Mouse (Mus musculus) gastrocnemius, adult 18-20 months (tissue): ENCODE measurements at regions not wholly inside any gene's neighbourhood (a gene's known extent, or its start where the extent isn't known, plus 50 kb on each side); places are given as distances from the start of the nearest gene placed in this dataset.

ENCODE experiments used
- DNase-seq: peaks from one replicate; pipeline ENCODE4 v3.0.0; 2021; ENCODE audit warnings: low spot score

DNA sequence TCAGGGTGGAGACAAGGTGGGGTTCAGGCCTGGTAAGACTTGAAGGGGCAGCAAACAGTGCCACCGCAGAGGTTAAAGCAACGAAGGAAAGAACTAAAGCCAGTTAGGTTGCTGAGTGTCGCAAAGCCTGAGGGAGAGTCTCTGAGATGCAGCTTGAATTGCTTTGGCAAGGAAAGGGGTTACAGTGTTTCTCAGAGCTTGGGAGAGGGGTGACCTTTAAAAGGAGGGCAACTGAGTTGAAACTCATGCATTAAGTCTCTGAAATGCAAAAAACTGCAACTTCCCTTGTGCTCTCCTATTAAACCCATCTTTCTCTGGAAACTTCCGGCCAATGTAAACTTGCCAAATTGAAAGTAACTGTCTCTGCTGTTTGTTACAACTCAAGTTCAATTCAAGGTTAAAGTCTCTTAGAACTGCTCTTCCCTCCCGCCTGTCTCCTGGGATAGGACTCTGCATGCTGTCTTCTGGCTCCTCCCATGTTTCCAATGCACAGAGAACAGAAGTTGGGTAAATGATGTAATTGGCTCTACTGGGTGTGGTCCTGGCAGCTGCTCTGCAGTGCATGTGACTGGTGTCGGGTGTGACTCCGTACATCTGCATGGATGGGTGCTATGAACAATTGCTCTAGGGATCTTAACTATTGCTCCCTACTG lies 181.4 kb upstream of the Gas1 start:
- DNase-seq, result peak; percentile 28

DNA sequence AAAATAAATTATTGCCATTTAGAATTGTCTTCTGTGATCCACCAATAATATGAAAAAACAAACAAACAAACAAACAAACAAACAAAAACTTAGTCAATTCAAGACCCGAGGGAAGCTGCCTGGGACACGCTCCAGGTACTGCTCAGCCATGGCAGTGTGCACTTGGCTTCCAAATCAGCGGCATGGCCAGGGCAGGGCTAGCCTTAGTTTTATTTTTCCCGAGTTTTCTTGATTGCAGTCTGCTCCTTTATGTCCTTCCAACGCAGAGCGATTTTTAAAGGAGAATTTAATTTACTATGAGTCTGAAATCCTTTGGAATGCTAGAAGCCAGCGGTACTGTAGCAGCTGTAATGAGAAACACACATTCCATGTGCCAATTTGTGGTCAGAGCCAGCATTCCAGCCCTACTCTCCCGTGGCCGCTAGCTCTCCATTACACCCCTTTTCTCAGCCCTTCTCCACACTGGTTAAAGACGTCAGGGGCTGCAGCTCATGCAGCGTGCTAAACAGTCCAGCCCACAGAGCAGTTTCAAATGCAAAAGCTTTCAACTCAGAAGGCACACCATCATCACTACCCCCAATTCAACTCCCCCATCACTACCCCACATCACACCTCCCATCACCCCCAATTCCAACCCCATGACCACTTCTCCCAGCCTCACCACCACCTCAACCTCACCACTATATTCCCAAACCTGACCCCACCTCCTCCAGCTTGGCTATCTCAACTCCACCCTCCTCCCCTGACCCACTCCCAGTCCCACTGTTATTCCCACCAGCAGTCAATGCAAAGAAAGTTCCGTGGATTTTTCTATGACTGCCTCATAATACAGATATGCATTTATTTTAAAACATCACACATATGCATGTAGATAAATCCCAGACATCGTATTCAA lies 187.9 kb upstream of the Gas1 start:
- peak; percentile 52 for DNase-seq

DNA sequence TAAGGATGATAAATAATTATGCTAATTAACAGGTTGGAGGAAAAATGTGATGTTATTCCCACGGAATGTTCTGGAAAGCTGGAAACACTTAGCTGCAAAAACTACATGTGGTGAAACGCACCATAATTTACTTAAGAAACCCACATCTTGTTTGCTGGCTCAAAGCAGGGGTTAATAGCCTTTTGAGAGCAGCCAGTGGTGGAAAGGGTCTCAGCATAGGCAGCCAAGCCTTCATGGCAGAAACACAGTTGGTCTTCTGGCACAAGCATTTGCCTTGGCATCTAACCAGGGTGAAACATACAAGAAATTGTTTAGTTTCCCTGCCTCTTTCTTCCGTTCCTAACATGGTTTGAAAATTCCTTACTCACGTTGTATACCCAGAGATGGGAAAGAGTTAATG lies 192.1 kb upstream of the Gas1 start:
- DNase-seq, result no peak

DNA sequence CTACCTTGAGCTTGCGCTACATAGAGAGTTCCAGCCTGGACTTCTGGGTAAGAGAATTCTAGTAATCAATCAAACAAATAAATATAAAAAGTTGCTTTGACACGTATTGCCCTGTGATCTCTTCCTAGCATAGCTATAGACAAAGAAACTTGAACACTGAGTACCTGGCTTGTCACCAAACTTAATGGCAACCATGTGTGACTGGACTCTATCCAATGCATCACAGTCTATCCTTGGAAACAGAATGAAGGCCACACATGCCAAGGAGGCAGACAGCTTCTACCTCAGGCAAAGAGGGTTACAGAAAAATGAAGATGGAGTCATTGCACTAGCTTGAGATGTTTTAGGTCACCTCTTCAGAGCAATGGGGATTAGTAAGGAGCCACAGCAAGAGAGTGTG lies 194.5 kb upstream of the Gas1 start:
- no peak for DNase-seq

DNA sequence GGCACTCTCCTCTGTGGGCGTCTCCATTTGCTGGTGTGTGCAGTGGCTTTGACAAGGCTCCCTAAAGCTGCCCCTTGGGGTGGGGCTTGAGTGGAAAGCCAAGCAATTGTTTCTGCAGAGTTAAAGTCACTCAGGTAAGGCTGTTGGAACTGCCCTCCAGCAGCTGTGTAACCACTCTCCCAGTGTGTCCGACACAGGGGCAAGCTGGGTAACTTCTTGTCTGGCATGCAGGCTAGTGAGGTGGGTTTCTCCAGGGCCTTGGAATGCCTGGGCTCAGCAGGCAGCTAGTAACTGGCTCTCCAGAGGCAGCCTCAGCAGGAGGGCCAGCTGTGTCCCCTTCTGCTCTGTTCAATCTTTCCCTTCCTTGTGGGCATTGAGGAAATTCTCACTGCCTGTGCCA lies 199.5 kb upstream of the Gas1 start:
- DNase-seq, result no peak

DNA sequence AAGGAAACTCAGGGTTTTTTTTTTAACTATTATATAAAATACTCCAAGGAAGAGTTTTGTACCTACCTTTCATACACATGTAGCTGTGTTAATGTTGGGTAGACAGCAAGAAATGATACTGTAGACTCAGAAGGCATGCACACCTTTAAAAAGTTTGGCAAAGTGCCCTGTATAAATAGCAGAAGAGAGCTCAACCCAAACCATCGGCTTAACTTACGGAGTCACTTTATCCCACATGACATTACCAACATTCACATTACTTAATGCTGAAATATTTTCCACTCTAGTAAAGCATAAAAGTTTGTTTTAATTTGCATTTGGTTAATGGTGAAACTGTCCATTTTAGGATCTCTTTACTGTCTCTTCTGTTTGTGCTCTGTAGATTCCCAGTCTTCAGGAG lies 205.7 kb upstream of the Gas1 start:
- no peak for DNase-seq

DNA sequence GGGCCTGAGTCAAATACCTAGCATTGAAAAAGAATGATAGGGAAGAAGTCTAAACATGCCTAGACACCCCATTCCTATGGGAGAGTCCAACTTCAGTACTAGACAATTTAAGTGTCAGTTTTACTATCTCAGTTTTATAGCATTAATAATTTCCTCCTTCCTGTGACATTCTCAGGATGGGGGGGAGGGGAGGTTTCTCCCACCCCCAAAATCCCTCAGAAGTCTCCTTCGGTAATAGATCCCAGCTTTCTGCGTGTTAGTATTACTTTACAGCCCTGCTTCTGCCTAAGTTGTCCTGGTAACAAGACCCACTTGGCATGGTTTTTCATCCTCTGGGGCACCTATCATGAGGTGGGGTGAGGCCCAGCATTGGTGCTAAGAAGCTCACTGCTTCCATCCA lies 202.9 kb upstream of the Dapk1 start:
- no peak for DNase-seq

DNA sequence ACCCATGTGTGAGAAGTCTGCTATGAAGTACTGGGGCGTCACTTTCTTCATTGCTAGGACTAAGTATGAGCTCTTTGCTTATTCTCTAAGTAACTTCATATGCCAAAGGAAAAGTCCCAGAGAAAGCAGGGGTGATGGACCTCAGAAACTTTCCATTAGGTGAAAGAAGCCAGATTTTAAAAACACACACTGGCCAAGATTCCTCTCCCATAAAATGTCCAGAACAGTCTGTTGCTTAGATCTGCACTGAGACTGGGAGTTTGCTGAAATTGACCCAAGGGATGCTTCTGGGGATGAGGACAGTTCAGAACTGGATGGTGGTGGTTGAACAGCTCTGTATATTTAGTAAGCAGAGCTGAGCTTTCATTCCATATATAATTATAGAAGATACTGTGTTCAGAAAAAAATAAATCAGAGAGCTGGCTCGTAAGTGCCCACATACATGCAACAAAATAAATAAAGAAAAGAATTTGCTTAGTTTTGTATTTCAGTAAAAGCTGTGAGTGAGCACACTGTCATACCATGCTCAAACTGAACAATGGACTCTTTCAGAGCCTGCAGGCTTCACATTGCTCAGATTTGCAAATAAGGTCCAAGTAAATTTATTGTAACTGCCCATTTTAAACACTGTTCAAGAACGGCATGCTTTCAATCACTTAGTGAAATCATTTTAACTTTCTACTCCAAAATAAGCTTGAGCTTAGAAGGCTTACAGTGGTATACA lies 200.8 kb upstream of the Dapk1 start:
- peak; percentile 44 for DNase-seq

DNA sequence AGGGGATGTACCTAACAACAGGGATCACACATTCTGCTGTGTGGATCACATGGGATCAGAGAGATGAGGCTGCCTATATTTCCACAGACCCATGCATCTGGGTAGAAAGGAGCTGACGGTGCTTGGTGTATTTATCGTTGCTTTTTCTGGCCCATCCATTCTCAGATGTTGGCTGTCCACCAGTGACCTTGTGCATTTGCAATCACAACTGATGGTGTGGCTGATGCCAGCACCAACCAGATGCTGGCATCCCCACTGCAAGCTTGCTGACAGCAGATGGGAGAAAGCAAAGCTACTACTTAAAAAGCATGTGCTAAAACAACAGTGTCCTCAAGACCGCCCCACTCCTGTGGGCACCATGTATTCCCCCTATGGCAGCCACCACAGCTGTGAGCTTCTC lies 198.3 kb upstream of the Dapk1 start:
- DNase-seq, result no peak

DNA sequence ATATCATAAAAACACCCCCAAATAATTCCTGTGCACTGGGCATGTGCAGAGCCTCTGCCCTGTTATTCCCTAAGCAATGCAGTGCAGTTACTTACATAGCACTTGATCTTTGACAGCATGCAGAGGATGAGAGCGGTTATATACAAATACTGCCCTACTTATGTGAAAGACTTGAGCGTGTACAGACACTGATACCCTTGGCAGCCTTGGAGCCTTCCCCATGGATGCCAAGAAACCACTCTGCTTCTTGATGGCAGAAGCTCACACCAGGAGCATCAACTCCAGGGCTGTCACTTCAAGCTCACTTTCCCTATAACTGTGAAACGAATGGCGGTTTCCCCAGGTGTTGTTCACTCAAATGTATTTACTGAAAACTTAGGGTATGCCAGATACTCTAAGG lies 194.4 kb upstream of the Dapk1 start:
- DNase-seq, result no peak

DNA sequence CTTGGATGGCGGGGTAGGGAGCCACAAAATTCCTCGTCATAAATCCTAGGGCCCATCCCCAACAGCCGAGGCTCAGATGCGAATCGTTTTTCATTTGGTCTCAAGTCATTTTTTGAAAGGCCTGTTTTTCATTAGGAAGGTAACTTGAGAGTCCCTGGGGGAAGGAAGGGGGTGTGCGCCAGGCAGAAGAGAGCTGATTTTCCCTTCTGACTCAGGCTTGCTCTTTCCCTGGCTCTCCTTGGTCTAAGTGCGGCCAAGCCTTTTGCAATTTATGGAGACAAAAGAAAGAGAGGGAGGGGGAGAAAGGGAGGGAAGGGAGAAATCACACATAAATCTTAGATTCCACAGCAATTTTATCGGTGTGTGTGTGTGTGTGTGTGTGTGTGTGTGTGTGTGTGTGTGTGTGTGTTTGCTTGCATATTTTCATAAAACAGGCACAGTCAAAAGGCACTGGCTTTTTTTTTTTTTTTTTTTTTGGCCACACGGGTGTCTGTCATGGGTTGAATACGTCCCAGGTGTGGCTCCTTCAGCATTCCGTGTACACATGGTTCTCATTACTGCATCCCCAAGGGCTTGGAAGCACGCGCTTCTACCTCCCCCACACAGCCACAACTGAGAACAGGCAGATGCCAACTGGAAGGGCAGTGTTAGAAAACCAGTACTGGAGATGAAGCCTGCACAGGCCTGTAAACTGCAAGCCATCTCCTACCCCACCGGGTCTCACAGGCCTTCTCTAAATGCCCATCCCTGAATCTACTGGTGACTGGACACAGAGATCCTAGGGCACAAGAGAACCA lies 191.8 kb upstream of the Dapk1 start:
- peak; percentile 86 for DNase-seq

DNA sequence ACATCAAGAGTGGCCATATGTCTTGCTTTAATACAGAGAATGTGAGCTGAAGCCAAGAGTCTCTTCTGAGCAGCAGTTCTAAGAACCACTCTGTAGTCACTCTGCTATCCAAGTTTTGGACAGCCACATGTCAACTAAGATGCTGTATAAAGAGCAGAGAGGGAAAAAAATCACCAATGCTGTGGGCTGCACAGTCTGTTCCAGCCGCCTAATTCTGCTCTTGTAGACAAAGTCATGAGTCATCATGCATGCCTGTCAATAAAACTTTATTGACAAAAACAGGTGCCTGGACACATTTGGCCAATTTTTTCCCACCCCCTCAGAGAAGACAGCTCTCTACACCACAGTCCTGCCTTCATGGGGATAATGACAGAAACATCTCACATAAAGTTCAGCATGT lies 185.7 kb upstream of the Dapk1 start:
- DNase-seq, result no peak

DNA sequence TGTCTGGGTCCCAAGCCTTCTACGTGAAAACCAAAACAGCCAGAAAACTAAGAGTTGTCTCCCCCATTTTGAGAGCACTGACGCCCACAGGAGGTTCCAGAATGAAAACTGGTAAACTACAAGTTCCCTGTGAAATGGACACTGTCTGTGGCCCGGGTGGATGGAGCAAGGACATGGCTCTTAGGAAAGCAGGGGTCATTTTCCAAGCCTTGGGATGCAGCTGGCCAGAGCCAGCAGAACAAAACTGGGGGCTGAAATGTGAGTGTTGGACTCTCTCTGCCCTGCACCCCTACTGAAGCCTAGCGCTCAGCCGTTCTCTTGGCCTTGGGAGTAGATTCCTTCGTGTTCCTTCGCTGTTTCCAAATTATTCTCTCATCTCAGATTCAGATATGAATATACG lies 184.7 kb upstream of the Dapk1 start:
- DNase-seq, result peak; percentile 27

DNA sequence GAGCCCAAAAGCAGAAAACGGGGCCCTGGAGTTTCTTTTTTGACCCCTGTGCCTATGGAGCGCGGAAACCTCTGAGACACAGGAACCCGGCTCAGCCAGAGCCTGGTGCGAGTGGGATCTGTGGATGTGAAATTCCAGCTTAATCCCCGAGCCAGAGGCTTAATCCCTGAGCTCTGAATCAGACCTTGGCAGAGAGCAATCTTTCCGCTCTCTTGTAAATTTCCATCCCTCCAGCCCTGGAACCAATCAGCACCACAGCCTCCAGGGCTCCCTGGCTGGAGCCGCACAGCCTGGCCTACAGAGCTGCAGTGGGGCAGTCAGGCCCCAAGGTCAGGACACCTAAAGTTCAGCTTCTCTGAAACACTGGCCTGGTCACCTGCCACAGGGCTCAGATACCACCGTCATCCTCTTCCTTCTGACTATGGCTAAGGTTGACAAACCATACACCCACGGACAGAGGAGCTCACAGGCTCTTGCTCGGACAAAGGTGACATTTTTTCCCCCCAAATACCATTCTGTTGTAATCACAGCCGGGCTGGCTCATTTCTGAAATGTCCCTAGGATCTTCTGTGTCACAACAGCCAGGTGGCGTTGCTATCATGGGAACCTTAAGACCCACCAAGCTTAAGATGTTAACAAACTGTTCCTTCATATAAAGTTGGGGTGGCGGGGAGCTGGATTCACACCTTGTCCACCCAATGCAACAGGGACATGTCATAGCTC lies 184.2 kb upstream of the Dapk1 start:
- DNase-seq, result peak; percentile 86

DNA sequence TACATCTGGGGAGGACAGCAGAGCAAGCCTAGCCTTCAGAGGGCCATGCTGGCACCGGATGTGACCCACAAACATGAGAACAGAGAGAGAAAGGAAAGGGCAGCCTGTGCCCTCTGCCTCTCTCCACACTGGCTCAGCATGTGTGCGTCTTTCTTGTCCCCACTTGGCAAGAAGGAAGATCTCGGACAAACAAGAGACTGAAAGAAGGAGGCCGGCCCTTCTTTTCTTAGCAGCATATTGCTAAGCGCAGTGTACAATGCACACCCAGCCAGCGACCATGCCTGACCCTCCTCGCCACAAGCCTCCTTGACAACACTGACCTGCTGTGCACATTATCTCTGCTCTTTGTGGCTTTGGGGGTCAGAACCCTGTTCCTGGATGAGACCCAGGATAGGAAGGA lies 181.4 kb upstream of the Dapk1 start:
- DNase-seq, result no peak

DNA sequence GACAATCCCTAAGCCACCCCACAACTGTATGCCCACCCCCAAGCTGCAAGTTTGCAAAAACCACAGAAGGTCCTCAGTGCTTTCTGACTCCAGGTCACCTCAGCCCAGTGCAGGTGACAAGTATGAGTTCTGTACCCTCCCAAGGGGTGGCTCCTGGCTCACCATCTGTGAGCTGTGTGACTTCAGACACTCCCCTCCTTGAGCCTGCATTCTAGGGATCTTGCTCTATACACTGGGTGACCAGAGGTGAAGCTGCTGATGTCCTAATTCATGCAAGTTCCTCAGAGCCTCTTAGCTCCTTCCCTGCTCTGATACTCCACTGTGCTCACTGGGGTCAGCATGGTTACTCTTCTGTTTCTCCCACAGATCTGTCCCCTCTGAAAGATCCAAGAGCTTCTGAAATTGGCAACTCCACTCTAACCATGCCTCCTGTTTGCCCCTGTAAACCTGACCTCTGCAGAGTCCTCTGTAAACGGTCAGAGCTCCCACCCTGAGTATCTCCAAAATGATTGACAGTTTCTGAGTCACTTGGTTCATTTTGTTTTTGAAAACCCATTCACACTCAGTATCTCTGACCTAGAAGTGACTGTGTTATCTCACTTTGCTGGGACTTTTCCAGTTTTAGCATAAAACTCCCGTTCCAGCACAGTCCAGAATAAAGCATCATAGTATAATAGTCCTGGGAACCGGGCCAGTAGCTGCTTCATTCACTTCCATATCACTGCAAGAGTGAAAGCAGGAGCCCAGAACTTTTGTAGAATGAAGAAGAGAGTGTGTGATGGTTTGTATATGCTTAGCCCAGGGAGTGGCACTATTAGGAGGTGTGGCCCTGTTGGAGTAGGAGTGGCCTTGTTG lies 180.7 kb upstream of the Dapk1 start:
- DNase-seq, result no peak

DNA sequence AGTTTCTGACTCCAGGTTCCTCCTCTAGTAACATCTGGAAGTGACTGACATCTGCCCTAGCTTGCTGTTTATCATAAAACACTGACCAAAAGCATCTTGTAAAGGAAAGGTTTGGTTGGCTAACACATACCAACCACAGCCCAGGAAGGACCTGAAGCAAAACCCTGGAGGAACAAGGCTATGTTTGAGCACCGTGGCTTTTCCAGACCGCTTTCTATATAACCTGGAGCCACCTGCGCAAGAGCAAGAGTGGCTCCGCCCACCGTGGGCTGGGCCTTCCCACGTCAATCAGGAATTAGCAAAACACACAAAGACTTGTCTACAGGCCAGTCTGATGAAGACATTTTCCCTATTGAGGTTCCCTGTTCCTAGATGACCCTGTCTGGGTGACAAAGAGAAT lies 177.5 kb upstream of the Dapk1 start:
- DNase-seq, result no peak

DNA sequence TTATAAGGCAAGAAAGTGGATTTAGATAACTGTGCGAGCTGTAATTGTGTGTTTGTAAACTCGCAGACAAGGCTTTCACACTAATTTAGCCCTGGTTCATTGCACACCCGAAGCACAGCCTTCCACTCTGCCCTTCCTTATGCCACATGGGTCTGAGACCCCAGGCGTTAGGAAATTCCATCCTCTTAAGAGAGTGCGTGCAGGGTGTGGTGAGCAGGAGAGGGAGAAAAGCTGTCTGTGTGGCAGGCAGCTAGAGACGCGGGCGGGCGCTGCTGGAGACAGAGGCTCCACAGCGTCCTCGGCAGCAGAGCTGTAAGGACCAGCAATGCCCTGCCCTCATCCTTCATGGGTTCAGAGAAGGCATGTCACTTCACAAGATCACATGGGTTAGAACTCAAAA lies 176.6 kb upstream of the Dapk1 start:
- DNase-seq, result no peak

DNA sequence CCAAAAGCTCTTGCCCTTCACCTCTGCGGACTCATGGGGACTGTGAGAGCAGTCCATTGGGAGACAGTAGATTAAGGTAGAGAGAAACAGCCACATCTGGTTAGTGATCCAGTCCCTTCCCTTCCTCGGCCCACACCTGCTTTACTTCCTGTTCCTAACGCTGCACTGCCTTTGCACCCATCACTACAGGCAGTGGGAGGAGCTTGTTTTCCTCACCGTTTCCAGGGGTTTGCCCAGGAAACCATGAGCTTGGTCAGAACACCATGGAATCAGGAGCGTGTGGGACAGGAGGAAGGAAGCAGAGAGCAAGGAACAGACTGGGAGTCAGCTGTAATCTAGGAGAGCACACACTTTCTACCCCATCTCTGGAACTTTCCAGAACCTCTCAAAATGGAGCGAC lies 176.2 kb upstream of the Dapk1 start:
- DNase-seq, result no peak

DNA sequence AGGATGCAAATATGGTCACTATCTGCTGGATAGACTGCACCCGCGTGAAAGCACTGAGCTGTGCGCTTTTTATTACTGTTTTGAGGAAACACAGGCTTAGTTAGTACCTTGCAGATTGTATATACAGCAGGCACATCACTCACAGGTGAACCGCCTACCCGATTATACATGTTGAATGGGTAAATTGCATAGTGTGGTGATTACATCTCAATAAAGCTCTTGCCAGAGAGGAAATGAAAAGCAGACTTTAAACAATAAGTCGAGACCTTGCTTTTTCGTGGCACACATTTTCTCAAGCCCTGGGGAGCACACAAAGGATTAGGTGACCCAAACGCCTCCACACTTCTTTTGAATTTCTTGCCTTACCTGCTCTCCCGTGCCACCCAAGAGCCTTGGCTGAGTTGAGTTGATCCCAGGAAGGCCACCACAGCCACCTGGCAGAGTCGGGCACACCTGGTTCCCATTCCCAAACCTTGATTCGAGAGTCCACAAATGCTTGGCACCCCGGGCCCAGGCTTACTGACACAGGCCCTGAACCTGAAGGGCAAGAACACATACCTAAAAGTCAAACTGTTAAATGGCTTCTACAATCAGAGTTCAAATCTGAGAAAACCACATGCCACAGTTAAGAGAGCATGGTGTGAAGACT lies 175.4 kb upstream of the Dapk1 start:
- no peak for DNase-seq
